Mouse (Mus musculus): Measurements from ENCODE around the gene Rarb. TPM values are rescaled to one million over a fixed set of nuclear protein-coding genes. Genes with fewer than 3 reads are reported as not detected.

Gene Rarb
- total RNA-seq, 2 experiments from 2014 or later = 8.3 to 29.8 TPM

DNA sequence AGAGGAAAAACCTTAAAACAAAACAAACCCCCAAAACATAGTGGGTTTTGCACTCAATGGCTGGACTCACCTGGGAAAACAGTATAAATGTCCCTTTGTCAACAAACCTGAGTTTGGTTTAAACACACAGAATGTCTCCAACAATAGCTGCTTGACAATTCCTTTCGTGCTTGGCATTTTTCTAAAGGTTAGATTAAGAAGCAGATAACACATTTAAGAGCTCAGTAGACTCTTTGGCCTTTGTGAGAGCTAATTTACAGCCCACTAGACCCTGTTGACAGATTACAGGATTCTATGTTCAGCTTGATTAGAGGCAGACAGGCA lies 264.7 kb downstream of the Rarb start:
- DNase-seq (ENCODE audit: low spot score in 2 of 2) = no peak
- intact Hi-C loops (cut with DNase I) = no loop called here

DNA sequence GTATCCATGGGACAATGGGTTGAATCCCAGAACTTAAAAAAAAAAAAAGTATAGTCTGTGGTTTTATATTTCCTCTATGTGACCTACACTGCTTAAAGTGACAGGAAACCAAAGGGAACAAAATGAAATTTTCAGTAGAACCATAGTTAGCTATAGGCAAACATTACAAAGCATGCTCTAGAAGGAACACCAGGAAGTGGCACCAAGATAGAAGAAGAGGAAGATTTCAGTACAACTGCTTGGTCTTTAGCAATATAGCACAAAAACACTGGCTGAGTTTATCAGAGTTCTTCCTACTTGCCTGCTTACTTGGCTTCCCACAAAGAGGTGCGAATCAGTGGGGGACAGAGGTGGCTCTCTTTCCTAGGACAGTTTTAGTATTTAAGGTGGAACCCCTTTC lies 266.7 kb downstream of the Rarb start:
- no peak for DNase-seq (ENCODE audit: low spot score in 2 of 2)
- intact Hi-C loops (cut with DNase I) = no loop called here

DNA sequence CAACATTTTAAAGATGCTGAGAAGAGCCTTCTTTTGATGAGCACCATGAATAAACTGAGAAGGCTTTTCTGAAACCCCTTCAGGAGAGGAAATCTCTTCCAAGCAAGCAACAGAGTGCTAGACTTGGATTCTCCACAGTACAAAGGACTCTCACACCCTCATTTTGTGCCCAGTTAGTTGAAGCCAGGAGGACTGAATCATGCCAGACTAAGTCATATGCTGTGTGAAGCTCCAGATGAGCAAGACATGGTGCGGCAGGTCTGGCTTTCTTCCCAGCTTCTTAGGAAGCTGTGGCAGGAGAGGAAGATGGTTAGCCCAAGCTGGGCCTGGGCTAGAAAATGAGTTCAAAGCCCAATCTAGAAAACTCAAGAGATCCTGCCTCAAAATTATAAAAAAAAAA lies 267.1 kb downstream of the Rarb start:
- DNase-seq (ENCODE audit: low spot score in 2 of 2) = peak in 1 of 2 experiments; percentile 86
- intact Hi-C loops (cut with DNase I) = no loop called here

DNA sequence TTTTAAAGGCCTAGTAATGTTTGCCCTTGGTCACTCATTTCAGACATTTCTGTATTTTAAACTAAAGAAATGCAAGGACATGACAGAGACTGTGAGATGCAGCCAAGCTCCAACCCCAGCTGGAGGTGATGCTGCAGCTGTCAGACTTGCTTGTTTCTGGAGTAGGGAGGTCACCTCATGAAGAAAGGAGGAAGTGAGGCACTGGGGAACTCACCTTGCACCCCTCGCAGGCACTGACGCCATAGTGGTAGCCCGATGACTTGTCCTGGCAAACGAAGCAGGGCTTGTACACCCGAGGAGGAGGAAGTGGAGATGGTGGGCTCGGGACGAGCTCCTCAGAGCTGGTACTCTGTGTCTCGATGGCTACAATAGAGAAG lies 270.8 kb downstream of the Rarb start:
- intact Hi-C loops (cut with DNase I) = no loop called here
- DNase-seq (ENCODE audit: low spot score in 2 of 2) = no peak

DNA sequence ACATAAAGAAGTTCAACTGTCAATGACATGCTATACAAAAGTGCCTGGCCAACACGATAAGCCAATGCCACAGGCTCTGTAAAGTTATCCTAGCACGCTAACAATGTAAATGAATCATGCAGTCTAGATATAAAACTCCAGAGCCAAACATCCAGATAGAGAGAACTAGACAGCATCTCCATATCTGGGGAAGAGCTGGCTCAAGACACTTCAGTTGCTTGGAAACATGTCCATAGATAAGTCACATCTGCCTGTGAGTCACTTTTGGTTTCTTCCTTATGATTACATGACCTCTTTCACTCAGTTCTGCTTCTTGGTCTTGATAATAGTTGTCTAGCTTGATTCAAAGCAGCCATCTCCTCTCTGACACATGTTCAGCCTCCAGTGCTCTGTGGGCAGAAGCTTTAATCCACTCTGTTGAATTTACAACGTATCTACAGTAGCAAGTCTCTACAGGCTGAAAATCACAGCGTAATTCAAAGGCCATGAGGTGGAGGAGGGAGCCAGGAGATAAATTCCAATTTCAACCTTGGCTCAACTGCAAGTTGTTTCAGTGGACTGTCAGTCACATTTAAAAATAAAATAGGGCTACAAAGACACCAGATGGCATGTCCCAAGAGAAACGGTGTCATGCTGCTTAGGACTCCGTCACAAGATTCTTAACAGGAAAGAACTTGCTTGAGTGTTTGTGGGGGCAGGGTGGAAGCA lies 271.3 kb downstream of the Rarb start:
- peak in 1 of 2 experiments; percentile 46 for DNase-seq (ENCODE audit: low spot score in 2 of 2)
- intact Hi-C loops (cut with DNase I) = no loop called here

DNA sequence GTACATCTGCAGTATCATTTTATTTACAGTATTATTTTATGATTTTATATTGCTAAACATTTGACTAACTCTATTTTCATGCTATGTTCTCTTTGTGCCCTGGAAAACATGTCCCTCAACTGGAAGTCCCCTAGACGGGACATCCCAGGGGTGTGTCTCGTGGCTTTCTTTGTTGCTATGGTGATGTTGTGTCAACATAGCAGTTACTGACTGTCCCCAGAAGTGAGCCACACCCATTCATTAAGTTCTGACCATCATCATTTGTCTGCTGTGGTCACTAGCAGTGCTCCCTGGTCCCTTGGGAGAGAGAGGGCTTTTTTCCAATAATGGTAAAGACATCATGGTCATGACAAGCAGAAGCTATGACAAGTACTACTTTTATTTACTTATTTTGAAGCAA lies 274.0 kb downstream of the Rarb start:
- intact Hi-C loops (cut with DNase I) = no loop called here
- no peak for DNase-seq (ENCODE audit: low spot score in 2 of 2)

DNA sequence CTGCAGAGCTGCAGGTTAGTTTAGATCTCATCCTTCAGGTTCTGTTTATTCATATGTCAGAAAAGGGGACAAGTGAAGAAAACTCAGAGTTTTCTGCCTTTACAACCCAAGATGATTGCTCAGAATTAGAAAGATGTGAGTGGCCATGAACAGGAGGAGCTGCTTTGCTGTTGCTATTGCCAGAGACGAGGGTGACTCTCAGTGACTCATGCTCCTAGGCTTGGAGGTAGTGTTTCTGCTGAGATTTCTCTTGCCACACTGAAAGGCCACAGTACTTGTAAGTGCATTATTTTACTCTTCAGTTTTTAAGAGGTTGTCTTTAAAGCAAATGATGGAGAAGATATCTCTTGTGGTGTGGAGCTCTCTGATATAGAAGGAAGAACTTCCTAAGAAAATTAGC lies 277.3 kb downstream of the Rarb start:
- intact Hi-C loops (cut with DNase I) = no loop called here
- DNase-seq (ENCODE audit: low spot score in 2 of 2) = no peak

DNA sequence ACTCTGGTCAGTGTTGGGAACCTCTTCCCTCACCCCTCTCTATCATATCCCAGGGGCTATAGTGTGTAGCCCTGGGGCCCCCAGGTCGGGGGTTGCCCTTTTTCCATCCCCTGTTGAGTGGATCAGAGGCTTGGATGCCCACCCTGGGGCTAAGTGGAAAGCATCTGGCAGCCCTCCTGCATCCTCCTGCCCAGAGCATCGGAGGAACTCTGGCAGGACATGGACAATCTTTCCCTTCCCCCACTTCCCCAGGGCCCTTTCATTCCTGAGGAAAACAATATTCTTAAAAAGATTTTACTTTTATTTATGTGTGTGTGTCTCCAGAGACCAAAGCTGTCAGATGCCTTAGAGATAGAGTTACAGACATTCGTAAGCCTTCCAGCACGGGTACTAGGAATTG lies 281.5 kb downstream of the Rarb start:
- intact Hi-C loops (cut with DNase I) = no loop called here
- DNase-seq (ENCODE audit: low spot score in 2 of 2) = no peak

DNA sequence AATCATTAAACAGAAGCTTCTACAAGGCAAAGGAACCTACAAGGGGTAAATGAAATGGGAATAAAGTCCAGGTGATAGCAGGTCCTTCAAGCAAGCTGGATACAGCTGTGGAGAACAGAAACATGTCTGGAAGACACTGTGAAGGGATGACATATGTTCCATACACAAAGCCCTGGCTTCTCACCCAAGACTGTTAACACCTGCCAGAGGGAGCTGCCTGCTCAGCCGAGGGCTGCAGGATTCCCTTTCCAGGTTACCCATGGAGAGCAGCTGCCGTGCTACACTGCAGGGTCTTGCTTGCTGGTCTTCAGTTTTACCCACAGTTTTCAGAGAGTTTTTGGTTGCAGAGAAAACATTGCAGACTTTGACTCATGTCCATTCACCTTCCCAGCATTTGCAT lies 290.3 kb downstream of the Rarb start:
- DNase-seq (ENCODE audit: low spot score in 2 of 2) = no peak
- intact Hi-C loops (cut with DNase I) = no loop called here

DNA sequence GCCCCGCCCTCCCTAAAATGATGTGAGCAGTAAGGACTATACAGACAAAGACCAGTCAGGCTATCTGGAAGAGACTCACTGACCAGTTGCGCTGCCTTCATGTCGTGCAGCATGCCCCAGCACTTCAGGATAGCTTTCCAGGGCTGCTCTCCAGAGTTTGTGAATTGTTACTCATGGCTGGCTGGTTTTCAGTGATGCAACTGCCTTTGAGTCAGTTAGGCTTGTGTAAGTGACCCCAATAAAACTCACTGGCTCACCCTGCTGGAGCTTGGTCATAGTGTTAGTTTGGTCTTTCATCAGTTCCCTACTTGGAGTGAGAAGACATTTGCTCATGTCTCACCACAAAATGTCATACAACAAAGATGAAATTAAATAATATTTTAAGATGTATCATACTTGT lies 292.8 kb downstream of the Rarb start:
- intact Hi-C loops (cut with DNase I) = no loop called here

DNA sequence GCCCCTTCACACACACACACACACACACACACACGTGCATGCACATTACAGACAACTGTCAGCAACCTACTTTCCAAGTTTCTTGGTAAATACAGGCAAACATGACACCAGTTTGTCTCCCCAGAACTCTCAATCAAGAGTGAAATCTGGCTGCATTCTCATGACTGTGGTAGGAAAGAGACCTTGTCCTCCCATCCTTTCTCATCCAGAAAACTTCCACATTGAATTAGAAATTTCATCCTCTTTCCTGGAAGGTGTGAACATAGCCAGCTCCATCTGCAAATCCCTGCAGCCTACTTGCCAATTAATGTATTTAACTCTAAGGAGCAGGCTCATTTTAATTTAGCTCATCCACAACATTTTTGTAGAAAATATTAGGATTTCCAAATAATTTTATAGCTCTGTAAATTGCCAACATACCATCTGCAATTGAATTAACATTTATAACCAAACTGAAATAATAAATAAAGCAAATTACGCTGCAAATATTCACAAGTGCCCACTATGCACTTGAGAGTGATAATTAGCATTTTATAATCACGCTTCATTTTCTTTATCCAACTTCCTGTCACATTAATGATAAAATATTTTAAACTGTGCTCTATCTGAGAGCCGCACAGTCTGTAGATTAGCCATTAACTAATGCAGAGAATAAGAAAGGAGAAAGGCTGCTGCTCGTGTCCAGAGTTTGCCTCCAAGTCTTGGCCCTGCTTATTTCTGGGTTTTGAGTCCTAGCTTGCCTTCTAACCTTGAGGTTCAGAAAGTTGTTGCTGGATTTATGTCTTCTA lies 293.6 kb downstream of the Rarb start:
- DNase-seq (ENCODE audit: low spot score in 2 of 2) = no peak
- intact Hi-C loops (cut with DNase I) = no loop called here

More for the DNA sequence above, 292.8 kb downstream of the Rarb start:
- no peak for DNase-seq (ENCODE audit: low spot score in 2 of 2)

DNA sequence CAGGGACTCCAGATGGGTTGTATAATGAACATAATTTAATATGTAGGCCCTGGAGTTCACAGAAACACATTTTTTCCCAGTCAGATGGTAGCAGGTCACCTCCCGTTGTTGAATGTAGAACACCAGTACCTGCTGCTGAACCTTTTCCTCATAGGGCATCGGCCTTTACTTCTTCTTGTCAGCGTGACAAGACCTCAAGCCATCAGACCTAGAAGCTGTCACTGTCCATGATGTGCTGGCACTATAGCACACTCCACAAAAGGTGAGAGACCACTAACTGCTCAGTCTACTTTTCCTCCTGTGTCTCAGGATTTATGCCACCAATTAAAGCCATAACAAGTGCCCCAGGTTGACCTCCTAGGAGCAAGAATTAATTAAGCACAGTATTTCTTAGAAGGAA lies 296.1 kb downstream of the Rarb start:
- no peak for DNase-seq (ENCODE audit: low spot score in 2 of 2)
- intact Hi-C loops (cut with DNase I) = no loop called here

DNA sequence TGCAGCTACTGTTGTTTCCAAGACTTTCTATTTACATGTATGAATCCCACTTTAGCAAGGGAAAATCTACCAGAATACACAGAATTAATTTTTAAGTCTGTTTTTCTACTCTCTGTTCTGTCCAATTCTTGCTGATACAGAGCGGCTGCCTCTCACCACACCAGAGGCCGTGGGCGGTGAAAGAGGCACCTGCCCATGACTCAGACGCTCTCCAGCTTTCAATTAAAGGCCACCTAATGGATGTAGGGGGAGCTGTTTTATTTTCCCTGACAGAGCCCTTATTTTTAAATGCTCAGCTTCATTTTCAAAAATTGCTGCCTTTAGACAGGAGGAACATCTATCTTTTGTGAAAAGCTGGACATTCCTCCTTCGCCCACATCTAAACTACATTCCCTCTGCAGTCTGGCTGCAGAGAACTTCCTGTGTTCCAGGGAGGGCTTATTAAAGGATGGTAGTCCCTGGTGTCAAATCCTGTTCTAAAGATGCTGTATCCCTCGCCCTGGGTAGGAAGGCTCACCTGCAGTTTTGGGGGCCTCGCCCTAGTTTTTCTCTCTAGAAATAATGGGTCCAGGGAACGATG lies 299.3 kb downstream of the Rarb start:
- intact Hi-C loops (cut with DNase I) = loop anchor here (5.0 kb wide), 2 partner anchors 53 to 153 kb away; no protein-coding TSS in a partner anchor
- peak; percentile 35 to 72 for DNase-seq (ENCODE audit: low spot score in 2 of 2)

DNA sequence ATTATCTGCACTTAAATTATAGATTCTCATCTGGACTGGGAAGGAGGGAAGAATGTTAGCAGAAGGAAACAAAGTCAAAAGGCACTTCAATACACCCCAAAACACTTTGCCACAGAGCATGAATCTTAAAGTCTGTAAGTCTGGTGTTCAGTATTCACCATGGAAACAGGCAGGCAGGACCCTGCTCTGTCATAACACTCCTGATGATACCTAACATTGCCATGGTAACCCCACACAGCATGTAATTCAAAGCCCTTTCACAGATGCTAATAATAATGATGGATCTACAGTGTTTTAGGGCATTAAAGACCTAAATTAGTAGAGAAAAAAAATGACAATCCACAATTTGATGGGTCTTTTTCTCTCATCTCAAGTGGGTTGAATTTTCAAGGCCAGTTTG lies 301.0 kb downstream of the Rarb start:
- peak in 1 of 2 experiments; percentile 10 for DNase-seq (ENCODE audit: low spot score in 2 of 2)

DNA sequence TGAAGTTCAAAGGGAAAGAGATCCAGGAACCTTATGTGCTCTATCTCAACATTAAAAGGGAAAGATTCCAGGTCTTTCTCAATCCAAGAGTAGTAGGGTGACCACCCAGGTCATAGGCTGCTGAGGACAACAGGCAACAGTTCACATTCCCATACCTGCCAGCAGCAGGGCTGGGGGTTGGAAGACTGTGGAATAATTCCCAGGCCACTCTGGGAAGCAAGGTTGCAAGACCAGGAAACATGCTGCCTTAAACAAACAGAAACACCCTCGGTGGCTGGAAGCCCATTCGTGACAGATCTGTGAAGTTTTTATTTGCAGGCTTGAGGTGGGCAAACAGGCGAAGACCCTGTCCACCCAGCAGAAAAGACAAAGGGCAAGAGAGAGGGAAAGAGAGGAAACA lies 303.2 kb downstream of the Rarb start:
- no peak for DNase-seq (ENCODE audit: low spot score in 2 of 2)

More for the DNA sequence above, 301.0 kb downstream of the Rarb start:
- intact Hi-C loops (cut with DNase I) = loop anchor here (5.0 kb wide), 2 partner anchors 54 to 154 kb away; no protein-coding TSS in a partner anchor

DNA sequence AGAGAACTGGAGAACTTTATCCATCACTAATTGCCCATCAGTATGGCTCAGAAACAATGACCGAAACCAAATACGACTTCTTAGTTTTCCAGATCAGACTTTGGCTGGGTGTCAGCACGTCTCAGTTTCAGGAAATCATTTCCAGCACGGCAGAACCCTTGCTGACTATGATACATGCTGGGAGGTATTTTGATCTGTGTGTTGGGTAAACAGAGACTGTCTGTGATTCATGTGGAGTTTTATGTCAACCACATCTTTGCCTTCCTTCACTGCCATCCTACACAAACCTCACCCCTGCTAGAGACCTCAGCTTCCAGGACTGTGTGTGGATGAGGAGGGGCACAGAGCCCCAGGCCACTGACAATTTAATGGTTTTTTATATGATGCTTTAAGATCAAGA lies 308.4 kb downstream of the Rarb start:
- intact Hi-C loops (cut with DNase I) = no loop called here
- no peak for DNase-seq (ENCODE audit: low spot score in 2 of 2)

More for the DNA sequence above, 303.2 kb downstream of the Rarb start:
- intact Hi-C loops (cut with DNase I) = loop anchor here (5.0 kb wide), 2 partner anchors 57 to 157 kb away; no protein-coding TSS in a partner anchor

DNA sequence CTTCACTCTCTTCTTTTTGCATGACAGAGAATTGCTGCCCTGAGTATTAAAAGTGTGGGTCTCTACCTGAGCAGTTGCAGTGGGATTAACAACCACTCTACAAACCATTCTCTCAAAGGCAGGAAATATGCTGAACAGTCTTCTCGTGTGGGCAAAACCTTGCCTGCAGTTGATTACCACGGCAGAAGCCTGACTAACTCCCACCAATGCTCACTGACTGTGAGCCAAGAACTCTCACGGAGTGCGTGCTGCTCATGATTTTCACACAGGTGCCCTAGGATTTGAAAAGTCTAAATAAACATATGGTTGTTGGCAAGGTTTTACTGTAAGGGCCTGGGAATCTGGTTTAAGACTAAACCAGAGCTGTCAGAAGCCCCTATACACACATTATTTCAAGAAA lies 309.1 kb downstream of the Rarb start:
- DNase-seq (ENCODE audit: low spot score in 2 of 2) = peak in 1 of 2 experiments; percentile 21
- intact Hi-C loops (cut with DNase I) = no loop called here

DNA sequence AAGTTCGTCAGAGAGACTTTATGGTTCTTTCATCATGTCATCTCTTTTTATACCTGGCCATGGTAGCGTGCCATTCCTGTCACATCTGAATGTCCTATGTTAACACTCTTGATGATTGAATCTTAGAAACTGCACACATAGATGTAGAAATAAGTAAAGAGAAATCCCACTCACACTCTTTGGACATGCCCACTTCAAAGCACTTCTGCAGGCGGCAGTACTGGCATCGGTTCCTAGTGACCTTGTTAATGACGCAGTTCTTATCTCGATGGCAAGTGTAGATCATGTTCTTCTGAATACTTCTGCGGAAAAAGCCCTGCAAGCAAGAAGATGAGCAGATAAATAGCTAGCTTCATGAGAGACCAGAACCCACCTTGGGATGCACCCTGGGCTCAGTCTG lies 310.2 kb downstream of the Rarb start:
- no peak for DNase-seq (ENCODE audit: low spot score in 2 of 2)
- intact Hi-C loops (cut with DNase I) = no loop called here

DNA sequence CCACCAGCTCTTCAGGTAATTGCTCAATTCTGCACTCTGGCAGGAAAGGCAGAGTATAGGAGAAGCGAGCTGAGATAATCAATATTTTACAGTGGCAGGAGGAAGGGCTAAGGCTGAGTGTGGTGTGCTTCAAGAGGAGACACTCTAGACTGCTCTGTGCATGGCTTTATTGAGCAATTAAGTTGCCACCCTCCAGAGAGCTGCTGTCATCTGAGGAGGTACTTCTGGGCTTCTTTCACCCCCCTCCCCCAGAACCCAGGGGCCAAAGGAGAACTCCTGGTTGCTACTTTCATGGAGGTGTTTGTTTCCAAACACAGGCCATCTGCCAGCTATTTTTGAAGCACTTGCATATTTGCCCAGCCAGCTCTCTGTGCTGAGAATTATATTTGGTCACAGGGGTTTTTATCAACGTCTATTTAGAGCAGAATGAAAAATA lies 321.7 kb downstream of the Rarb start:
- intact Hi-C loops (cut with DNase I) = no loop called here
- DNase-seq (ENCODE audit: low spot score in 2 of 2) = peak; percentile 20

DNA sequence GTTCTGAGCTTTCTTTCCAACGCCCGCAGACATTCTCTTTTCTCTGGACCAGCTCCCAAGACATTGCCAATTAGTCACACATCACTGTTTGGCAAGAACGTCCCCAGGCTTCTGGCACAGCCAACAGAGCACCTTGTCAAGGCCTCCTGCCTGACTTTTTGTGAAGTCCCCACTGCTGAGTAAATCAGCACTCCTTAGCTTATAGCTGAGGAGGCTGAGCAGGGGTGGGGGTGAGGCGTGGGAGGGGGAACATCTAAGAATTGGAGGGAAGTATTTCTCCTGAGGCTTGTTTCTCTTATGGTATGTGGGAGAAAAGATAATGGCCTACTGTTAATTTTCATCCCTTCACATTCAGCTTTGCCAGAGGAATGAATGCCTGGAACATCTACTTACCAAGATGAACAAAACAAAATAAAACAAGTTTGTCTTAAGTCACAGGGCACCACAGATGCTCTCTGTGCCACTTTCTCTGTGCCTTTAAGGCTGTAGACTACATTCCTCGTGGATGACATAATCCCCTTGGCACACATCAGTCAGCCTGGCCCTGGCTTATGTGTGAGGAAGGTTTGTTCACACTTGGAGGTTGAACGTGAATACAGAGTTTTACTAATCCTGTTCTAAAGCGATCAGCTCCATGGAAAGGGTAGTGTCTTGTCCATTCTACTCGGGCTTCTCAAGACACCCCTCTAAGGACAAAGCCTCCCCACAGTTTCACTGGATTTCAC lies 335.1 kb downstream of the Rarb start:
- DNase-seq (ENCODE audit: low spot score in 2 of 2) = peak in 1 of 2 experiments; percentile 16
- intact Hi-C loops (cut with DNase I) = no loop called here
